Mouse (Mus musculus): ENCODE data around the gene Cyp4f37.

Cyp4f37 gene

GRCm38 (mm10) chr17:32685048-32685750, 64.1 kb downstream of the Cyp4f37 start, which contains the start of gene Cyp4f15:
Gene Cyp4f15, plus strand, starts transcription at chr17:32685627.
- DNase-seq (ENCODE audit: low spot score in 2 of 2), result no peak
